Mouse (Mus musculus): ENCODE measurements at regions not wholly inside any gene's neighbourhood (a gene's known extent, or its start where the extent isn't known, plus 50 kb on each side); places are given as distances from the start of the nearest gene placed in this dataset.

DNA sequence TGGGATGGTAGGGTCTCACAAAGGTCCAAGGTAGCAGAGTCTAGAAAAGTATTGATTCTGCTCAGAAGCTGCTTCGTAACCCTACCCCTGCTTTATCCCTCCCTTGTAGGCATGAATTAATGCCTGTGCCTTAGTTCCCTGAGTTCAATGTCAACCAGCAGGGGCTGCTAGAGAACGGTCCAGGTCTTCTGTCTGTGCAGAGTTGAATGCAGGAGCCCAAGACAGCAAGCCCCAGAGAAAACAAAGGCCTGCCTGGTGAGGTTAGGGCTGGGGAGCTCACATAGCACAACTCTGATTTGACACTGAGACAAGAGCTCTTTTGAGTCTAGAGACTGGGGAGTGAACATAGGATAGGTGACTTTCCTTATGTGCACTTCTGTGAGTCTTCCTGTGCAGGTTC, 56.6 kb downstream of the Olig3 start:
- no peak for DNase-seq
- intact Hi-C loops (cut with DNase I): no loop called here

DNA sequence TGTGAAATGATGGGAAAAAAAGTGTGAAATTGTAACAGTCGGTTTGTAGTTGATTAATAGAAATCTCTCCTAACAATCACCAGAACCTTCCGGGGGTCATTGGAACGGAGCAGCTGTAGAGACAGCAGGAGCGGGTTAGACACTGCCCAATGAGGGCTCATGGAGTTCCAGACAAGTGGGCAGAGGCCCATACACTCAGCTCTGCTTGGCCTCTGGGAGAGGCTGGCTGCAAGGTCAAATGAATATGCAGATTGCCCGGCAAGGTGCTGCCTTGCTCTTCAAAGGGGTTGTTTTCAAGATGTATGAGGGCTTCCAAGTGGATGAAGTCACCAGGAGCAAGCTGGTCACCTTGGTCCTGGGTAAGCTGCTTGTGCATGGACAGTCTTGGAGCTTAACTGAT, 57.6 kb downstream of the Olig3 start:
- intact Hi-C loops (cut with DNase I): no loop called here
- peak; percentile 8 for DNase-seq

DNA sequence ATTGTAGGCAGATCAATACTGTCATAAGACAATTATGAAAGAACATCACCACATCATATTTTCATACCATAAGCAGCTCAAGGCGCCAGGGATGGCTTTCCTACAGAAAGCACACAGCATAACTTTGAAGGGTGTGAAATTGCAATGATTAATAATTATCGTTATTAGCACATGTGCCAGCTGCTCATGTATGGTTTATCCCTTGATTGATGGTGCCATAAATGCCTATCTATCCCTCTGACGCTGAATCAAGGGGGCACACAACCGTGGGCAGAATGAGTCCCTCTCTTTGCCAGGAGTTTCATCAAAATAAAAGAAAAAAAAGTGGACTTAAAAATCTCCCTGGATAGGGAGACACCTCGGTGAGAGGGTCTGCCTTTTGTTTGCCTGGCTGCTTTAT, 58.5 kb downstream of the Olig3 start:
- intact Hi-C loops (cut with DNase I): no loop called here

DNA sequence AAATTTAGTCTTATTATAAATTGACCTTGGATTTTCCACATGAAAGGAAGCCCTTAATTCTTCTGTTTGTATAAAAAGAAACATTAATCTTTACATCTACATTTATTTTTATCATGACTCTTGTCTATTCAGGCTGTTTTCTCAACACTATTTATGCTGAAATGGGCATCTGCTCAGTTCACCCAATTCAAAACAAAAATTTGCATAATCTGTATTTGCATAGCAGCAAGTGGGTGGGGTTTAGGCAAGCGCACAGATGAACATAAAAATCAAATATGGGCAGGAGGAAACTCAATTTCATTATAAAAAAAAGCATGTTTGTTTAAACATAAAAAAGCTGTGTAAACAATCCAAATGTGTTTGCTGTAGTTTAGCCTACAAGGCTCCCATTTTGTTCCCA, 67.7 kb downstream of the Olig3 start:
- DNase-seq: no peak
- intact Hi-C loops (cut with DNase I): no loop called here

More for the DNA sequence above, 58.5 kb downstream of the Olig3 start:
- DNase-seq: no peak

DNA sequence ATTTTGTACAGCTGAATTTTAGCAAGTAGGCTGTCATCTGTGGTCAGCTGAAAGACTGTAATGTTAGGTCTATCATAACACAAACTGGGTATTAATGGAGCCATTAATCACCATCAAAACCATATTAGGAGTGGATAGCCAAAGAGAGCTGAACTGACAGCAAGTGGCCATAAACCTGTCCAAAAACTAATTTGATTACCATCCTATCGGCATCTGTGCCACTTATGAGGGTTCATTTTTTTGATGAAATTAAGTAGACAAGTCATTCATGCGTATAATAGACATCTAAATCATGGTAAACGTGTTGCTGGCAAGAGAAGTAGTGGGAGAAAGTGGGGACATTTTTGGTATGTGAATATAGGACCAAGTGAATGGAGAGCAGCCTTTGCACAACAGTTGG, 68.6 kb downstream of the Olig3 start:
- DNase-seq: no peak
- intact Hi-C loops (cut with DNase I): no loop called here

DNA sequence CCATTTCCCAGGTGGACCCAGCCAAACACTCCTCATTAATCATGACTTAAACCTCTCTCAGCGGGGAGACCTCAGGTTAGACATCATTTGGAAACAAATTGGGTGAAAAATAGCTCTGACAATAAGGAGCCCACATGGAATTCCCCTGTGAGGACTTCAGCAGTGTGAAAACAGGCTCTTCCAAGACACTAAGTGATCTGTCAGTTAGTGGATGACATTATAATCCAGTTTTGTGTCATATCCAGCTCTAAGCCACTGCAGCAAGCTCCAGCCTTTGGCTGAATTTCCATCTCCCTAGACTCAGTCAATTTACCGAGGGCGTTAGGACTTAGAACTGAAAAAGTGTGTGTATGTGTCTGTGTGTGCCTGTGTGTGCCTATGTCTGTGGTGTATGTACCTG, 70.5 kb downstream of the Olig3 start:
- intact Hi-C loops (cut with DNase I): no loop called here
- no peak for DNase-seq

DNA sequence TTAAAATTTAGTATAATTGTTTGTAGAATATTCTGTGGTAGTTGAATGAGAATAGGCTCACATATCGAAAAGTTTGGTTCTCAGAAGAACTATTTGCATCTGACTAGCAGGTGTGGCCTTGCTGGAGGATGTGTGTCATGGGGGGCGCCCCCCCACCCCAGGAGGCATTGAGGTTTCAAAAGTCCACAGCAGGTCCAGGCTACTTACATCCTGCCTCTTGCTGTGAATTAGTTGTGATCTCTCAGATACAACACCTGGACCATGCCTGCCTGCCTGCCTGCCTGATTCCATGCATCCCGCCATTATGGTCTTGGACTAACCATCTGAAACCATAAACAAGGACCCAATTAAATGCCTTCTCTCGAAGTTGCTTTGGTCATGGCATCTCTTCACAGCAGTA, 76.2 kb downstream of the Olig3 start:
- intact Hi-C loops (cut with DNase I): no loop called here
- DNase-seq: no peak

DNA sequence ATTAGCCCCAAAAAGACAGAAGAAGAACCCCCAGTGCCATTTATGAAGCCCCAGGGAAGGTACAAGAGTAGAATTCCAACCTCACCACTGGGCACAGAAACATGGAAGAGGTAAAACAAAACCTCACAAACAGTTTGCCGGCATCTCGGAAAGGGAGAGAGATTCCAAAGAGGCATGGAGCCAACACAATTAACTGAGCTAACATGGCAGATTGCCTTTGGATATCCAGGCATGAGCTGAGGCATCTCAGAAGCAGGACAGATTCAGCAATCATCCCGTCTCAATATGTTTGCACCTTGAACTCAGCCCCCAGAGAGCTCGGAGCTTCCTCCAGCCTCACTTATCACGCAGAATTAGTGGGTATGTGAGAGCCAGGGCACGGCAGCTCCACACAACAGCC, 78.3 kb downstream of the Olig3 start:
- intact Hi-C loops (cut with DNase I): no loop called here
- no peak for DNase-seq

DNA sequence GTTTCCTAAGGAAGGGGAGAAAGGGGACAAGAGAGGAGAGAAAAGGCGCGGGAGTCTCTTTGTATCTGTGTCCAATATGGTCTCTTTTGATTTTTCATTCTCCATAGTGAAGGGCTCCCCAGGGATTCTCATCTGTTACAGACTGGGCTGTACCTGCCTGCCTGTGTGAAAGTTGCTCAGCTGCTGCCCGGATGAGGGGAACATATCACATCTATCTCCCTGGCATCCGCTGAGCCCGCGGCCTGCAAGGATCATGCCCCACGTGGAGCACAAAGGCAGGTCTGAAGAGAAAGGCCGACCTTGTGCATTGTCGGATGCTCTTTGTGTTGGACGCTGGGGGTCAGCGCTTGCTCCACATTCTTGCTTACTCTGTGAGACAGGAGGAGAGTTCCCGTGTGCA, 85.5 kb downstream of the Olig3 start:
- DNase-seq: no peak
- intact Hi-C loops (cut with DNase I): no loop called here

DNA sequence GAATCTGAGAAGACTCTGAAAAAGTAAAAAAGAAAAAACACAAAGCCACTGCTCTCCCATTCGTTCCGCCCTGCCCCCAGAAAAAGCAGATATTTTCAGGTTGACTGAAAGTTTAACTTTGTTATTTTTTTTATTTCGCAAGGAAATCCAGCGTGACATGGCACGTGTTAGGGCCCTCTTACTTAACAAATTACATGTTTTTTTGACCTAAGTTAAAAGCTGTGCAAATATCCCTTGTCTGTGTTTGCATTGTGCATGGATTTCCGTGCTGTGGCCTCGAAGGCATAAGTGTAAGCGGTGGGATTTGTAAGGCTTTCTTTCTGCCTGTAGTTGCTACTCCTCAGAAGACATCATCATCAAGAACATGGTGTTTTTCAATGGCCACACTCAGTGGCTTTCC, 87.2 kb downstream of the Olig3 start:
- DNase-seq: no peak
- intact Hi-C loops (cut with DNase I): no loop called here

DNA sequence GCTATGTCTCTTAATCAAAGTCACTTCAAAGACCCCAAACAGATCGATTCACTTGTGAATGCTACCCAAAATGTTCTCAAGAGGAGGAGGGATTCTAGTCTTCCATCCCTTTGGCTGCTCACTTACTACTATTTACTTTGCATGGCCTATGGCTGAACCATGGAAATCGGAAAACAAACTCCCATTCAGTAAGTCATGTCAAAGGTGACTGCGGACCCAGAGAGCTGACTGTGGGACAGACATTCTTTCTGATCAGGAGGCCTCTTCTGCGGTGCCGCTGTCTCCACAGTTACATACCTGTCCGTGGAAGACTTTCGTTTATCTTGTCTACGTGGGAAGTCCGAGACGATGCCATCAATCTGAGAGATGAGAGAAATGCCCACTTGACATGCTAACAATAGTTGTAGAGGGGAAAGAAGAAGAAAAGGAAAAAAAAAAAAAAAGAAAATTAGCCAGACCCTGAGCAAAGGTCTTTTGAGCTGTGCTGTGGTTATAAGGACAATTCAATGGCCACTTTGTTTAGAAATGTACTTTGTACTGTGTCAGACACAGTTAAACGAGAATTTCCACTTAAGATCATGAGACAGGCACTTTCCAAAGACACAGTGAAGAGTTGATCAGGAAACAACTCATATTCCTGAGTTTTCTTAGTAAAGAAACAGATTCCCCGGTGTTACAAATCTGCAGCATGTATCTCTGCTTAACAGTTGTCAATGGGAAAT, 92.7 kb downstream of the Olig3 start:
- DNase-seq: no peak
- intact Hi-C loops (cut with DNase I): no loop called here

DNA sequence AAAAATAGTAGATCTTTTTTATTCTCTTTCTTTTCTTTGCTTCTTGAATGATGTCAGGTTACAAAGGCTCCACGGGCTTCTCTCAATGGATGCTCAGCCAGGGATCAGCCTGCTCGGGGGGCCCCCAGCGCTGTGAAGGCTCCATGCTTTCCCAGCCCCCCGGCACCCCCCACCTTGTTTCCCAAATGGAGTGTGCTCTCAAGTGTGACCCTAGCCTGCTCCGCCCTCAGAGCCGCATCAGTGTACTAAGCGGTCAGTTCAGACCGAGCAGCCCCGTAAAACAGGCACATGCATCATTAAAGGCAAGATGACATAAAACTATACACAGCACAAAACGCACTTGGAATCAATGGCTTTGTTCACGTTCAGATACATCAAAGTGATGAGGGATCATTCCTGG, 102.7 kb downstream of the Olig3 start:
- no peak for DNase-seq
- intact Hi-C loops (cut with DNase I): no loop called here

DNA sequence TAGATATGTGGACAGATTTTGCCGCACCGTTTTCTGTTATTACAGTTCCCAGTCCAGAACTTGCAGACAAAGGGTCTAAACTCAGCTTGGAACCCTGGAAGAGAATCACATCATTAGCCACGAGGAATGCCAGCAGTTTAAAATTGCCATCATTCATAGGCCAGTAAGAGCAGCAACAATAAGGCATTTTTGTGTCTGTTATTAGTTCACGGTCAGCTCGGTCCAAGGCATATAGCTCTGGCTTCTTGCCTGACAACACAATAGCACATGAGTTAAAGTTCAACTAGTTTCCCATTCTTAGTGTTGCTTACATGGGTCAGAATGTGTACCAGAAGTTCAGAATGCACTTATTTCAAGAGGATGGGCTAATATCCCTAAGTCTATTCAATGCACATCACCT, 103.4 kb downstream of the Olig3 start:
- intact Hi-C loops (cut with DNase I): no loop called here
- DNase-seq: no peak

DNA sequence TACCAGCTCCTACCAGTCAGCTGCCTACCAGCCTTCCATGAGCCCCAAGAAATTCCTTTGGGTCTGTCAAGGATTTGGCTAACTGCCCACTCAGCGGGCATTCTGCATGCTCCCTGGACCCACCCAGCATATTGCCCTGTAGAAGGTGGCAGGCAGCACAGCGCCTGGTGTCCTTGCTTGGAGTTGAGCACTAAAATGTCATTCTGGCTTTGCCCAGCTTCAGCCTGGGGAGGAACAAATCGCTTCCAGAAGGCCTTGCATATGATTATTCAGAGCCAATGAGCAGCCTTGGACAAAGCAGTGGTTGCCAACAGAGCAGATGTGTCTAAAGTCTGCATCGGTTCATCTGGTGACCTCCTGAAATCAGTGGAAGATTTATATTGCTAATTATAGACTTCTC, 103.8 kb downstream of the Olig3 start:
- intact Hi-C loops (cut with DNase I): no loop called here
- DNase-seq: peak; percentile 65

DNA sequence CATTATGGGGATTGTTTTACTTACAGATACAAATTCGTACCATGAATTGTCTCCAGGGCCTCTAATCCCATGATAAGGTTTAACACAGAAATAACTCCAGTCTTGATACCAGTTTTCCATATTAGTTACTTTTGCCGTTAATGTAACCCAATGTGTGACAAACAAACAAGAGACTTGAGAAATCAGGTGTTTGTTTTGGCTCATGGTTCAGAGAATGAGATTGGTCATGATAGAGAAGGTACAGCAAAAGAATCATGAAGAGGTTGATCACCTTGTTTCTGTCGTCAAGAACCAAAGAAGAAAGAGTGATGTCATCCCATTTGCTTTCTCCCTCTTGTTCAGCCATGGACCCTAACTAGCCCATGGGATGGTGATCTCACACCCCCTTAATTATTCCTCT, 107.5 kb downstream of the Olig3 start:
- intact Hi-C loops (cut with DNase I): no loop called here
- DNase-seq: no peak

DNA sequence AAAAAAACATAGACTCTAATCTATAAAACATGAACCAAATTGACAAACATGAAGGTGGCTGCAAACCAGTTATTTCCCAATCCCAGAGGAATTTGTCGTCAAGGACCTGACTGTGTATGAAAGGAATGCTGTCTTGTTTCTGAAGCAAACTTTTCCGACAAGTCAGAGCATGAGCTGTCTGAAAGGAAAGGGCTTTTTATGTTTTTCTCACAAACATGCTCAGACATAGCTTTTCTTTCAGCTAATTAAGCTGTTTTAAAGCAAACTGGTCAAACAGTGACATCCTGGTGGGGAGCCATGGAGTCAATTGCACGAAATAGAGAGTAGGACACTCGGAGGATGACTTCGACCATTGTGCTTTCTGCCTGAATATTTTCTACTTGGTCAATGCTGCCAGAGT, 108.2 kb downstream of the Olig3 start:
- intact Hi-C loops (cut with DNase I): no loop called here

DNA sequence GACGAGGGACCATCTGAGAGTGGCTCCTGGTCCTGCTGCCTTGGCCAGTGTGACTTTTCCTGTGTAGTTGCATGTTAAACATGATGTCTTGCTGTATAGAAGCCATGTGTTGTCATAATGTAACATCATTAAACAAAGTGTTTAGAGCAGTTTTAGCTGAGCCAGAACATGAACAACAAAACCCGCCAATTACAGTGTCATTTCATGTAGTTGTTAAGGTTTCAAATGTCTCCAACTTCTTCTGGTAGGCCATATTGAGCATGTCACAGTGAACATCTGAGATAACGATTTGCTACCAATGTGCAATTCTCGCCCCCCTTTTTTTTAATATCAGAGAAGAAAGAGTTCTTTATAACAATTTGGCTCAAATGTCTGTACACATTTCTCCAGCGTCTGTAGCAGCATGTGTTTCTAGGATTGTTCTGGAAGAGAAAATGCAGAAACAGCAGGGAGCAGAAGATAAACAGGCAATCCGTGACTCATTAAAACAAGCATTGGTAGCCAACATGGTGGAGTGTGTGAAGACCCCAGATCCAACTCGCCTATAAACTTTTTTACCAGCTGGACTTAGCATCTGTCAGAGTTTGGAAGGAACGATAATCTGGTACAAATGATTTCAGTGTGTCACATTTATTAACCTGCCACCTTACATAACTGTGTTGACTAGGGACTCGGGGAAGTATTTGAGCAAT, 115.2 kb downstream of the Olig3 start:
- intact Hi-C loops (cut with DNase I): no loop called here
- DNase-seq: no peak

More for the DNA sequence above, 108.2 kb downstream of the Olig3 start:
- DNase-seq: no peak

DNA sequence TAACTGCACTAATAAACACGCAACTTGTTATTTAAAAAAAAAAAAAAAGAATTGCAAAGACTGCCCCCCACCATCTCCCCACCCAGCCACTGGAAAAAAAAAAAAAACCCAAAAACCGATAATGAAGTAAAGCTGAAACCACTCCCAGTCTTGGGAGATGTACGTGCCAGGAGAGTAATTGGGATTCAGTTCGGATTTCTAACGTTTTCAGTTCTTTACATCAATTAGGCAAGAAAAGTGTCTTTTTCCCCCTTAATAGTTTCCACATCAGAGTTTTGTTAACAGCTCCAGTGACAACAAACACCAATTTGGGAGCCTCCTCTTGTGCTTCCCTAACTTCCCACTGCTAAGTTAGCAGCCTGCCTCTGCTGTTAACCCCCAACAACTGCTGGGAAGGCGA, 115.7 kb downstream of the Olig3 start:
- DNase-seq: no peak
- intact Hi-C loops (cut with DNase I): no loop called here

DNA sequence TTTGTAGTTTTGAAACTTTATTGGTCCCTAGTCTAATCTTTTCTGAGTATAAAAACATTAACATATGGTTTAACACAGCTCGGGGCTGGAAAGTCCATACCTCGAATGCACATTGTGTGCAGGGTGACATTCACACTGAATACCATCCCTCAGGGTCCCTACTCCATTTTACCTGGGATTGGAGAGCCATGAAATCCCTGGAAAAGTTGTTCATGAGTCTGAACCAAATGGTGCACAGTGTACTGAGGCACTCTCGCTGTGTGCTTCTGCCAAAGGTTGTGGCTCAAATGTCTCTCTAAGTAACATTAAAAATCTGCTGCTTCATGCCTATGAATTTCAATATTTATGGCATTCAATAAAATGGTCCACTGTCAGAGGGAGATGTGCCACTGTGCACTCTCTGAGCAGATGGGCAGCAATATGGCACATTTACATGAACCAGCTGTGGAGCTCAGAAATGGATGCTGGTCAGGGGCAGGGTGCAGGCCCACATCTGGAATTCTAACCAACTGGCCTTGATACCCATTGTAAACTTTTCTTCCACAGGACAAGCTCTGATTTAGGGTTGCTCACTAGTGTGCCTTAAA, 116.7 kb downstream of the Olig3 start:
- intact Hi-C loops (cut with DNase I): no loop called here
- DNase-seq: no peak

DNA sequence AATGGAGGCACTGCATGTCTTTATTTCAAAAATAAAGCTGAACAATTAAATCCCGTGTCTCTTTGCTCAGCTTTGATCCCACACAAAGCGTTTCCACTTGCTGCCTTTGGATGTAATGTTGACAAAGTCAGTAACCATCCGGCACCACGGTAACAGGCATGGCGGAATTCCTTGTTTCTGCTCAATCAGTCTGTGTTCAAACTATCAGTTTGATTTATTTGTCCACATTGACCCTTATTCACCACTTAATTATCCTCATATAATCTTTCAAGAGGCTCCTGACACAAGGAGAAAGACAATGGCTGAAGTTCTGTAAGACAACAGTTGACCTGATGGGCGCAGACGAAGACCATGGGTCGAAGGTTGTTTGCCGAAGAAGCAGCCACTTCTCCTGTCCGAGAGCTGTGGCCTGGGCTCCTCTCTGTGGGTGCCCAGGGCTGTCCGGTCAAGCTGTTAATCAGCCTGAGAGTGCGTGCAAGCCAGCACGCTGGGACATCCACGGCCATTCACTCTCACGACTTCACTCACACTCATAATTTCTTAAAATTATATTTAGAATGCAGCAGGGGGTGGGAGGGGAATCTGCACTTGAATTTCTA, 106.1 kb upstream of the Ifngr1 start:
- intact Hi-C loops (cut with DNase I): no loop called here
- no peak for DNase-seq

DNA sequence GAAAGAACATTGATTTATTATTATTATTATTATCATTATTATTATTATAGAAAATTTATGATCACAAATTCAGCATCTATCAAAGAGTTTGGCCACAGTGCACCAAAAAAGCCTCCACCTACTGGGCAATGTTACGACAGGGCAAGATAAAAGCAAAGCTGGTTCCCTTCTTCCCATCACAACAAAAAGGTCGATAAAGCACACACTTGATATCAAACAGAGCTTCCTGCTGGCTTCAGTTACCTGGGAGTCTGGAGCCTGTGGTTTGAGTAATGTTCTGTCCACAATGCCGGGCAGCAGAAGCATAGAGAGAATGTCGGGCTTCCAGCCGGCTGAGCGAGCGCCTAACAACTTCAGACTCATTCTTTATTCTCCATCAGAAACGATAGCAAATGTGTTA, 101.2 kb upstream of the Ifngr1 start:
- no peak for DNase-seq
- intact Hi-C loops (cut with DNase I): loop anchor here (10.0 kb wide), 1 partner anchor 404 kb away; no protein-coding TSS in a partner anchor

Measured in left cerebral cortex, postnatal 4 days (tissue).